Mouse (Mus musculus): Measurements from ENCODE around the gene Mdfi.
"Not testable (repeated sequence)": the region's sequence is repeated elsewhere in the genome, so short reads cannot be mapped to it uniquely, and the experiment has no call there.

Gene Mdfi

GRCm38 (mm10) chr17:47834482-47834767, at the start of gene Mdfi:
Gene Mdfi, minus strand, starts transcription at chr17:47834691.
- DNase-seq: peak in 1 of 2 experiments; percentile 67

GRCm38 (mm10) chr17:47883099-47883498, 48.6 kb upstream of the Mdfi start:
- DNase-seq: no peak

- DNase-seq: no peak
Observed at GRCm38 (mm10) chr17:47881330-47881729, 46.8 kb upstream of the Mdfi start.

DNA sequence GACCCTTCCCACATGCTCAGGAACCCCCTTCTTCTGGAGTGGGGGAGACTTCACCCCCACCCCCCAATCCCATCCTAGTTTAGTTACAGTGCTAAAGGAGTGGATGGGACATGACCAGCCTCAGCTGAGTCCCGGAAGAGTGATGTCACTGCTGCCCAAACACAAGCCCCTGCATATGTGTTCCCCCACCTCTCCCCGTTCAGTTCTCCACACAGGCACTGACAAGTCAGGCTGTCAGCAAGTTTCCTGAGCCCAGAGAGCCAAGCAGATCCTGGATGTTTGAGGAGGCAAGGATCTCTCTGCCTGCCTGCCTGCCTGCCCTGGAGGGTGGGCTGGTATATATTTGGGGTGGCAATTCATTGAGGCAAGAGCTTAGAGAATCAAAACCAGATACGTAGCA, 44.7 kb upstream of the Mdfi start:
- no peak for DNase-seq

- peak; percentile 50 to 83 for DNase-seq
Observed at GRCm38 (mm10) chr17:47878378-47879089, 44.0 kb upstream of the Mdfi start.

DNA sequence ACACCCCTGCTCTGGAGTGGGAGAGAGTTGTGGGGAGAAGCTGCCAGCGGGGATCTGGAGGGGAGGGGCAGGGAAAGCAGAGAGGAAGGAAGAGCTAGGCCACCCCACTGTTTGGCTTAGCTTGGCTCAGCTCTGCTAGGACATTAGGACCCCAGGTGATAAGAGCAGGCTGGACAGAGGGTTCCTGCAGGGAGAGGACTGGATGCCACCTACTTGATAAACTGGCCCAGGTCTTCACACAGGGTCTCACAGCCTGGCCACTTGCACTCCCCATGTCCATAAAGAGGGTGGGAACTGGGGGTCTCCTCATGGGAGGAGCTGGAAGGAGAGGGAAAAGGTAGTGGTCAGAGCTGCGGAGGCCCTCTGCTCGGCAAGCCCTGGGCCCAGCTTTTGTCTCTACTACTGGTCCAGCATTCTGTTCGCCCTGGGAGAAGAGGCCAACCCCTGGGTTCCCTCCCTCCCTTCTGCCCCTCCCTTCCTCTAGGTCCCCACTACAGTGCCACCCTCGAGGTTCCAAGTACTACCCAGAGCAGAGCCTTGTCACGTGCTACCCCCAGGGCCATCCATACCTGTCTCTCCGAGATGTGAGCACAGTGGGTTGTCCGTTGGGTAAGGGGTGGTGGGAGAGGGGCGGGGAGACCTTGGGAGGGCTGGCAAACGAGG, 43.4 kb upstream of the Mdfi start:
- no peak for DNase-seq

DNA sequence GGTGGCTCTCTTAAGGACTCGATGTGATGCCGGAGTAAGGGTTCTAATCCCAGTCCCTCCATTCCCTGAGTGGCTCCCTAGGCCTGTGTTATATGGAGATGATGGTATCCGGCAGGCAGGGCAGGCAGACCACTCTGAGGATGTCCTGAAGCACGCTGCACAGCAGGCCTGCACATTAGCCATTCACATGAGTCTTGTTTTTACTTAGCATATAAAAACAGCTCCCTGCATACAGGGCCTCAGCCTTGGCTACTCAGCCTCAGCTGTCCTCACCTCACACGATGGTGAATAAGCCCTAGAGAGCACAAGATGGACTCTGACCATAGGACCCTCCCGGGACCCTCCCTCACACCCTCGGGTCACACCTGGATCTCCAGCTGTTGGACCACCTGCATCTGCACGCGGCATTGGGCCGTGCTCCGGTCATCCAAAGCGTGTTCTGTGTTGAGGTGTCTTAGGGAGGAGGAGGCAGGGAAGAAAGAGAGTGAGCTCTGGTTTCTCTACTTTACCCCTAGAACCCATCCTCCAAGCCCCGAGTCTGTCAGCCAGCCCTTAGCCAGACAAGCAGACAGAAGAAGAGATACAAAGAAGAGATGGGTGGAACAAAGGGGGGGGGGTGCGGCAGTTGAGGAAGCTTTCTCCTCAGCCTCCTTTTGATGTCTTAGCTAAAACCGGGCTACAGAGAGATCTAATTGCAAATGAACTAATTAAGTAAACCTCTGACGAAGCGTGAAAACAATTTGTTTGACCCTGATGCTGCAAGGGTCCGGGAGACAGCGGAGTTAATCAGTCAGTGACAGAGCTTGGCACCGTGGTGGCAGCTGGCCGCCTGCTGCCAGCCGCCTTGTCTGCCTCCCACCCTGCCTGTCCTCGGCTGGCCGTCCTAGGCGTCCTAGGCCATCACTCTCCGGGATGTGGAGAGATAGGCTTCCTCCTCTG, 42.6 kb upstream of the Mdfi start:
- DNase-seq: no peak

DNA sequence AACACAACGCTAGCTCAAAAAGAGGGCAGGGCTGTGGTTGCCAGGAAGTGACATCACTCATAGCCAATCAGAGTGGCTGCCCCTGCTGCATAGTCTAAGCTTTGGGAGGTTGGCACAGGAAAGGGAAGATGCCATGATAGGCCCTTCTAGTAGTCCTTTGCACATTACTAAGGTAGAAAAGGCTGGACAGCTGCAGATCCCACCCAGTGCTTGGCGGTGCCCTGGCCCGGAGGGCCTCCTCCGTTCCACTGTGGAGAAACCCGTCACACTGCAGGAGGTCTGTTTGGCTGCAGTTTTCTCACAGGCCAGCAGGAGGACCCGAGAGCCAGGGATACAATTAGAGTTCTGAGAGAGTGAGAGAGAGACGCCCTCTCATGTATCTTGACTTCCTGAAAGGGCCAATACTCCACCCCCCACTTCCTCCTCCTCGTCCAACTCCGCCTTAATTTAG, 38.9 kb upstream of the Mdfi start:
- DNase-seq: peak; percentile 88 to 91

GRCm38 (mm10) chr17:47872311-47873011, 38.0 kb upstream of the Mdfi start:
- no peak for DNase-seq

GRCm38 (mm10) chr17:47869874-47870273, 35.4 kb upstream of the Mdfi start:
- DNase-seq: no peak

- no peak for DNase-seq
Observed at GRCm38 (mm10) chr17:47866037-47866436, 31.5 kb upstream of the Mdfi start.

DNA sequence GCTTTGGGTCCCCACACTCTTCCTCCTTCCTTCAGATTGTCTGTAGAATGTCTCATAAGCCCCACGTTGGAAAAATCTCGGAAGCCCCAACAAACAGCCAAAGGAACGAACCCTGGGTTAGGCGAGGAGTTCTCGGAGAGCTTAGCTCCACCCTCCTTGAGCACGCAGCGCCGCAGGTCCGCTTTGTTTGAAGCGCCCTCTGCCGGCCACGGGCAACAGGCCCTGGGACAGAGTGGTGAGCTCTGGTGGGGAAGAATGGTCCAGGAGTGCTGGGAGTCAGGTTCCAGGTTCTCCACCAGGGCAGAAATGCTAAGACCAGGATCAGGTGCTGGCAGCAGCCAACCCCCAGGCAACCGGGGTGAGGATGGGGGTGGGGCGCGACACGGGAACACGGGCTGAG, 30.0 kb upstream of the Mdfi start:
- DNase-seq: peak; percentile 89 to 92

DNA sequence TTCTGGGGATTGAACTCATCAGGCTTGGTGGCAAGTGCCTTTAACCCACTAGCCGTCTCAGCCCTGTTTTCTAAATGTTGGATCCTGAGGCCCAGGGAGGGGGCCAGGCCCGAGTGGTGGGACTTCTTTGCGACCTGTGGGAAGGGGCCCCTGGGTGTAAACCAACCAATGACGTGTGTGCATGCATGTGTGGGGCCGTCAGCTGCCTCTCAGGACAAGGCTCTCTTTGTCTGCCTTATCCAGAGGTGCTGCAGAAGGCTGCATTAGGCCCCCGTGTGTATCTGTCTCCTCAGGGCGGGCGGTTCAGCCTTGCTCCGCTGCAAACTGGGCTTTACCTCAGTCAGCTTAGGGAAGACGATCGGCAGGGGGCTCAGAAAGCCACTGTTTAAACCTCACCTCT, 28.9 kb upstream of the Mdfi start:
- DNase-seq: no peak

DNA sequence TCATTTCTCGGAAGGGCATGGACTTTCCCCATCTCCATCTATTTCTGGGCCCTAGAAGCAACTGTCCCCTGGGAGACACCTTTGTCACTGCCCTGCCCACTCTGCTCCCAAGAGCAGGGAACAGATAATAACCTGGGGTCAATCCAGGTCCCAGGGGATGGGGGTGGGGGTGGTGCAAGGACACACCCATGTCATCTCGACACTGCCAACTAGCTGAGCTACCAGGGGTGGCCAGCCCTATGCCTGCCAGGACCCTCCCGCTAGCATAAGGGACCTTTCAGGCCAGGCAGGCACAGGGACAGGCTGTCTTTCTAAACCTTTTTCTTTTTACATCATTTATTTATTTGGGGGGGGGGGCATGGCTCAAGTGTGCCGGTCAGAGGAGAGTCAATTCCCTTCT, 28.5 kb upstream of the Mdfi start:
- no peak for DNase-seq

DNA sequence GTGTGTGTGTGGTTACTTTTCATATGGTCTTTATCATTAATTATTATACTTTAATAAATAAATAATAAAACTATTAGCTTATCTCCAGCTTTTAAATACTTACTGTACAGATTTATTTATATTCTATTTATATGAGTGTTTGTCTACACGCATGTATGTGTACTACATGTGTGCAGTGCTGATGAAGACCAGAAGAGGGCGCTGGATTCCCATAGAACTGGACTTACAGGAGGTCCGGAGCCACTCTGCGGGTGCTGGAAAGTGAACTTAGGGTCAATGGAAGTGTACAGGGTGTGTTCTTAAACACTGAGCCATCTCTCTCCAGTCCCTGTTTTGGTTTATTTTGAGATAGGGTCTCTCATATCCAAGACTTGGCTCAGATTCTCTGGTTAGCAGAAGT, 21.1 kb upstream of the Mdfi start:
- DNase-seq: no peak

GRCm38 (mm10) chr17:47854908-47855307, 20.4 kb upstream of the Mdfi start:
- DNase-seq: no peak

- no peak for DNase-seq
Observed at GRCm38 (mm10) chr17:47853760-47854159, 19.3 kb upstream of the Mdfi start.

DNA sequence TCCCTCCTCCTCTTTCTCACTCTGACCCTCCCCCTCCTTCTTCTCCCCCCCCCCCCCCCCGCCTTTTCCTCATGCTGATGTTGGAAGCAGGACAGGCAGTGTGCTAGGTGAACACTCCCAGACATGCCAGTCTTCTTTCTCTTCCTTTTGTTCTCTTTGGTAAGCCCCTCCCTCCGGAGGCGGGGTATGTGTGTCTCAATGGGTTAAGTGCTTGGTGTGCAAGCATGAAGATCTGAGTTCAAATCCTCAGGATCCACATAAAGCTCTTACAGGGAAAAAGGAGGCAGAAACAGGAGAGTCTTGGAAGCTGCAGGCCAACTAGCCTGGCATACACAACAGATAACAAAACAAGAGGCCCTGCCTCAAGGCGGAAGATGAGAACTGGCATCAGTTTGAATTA, 18.8 kb upstream of the Mdfi start:
- no peak for DNase-seq

DNA sequence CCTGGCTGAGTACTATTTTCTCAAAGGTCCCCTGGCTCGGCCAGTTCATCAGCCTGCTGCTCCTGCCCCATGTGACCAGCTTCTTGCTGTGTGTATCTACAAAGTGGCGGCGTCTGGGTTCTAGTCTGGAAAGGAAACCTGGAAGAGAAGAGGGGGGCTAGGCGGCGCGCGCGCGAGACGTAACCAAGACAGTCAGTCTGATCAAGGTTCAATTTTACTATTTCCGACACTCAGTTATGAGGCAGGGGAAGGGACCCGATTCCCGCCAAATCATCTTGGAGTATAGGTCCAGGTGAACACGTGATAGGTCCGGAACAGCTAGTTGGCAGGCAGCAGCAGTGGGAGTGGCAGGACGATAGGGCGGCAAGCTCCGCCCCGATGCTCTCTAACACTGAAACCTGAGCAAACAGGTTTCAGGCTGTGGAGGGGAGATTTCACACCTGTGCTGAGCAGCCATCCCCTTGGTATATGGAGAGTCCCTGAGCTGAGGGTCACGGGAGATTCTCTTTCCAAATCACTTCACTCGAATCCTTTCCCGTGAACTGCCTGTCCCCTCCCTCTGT, 17.4 kb upstream of the Mdfi start:
- not testable (repeated sequence) for DNase-seq

DNA sequence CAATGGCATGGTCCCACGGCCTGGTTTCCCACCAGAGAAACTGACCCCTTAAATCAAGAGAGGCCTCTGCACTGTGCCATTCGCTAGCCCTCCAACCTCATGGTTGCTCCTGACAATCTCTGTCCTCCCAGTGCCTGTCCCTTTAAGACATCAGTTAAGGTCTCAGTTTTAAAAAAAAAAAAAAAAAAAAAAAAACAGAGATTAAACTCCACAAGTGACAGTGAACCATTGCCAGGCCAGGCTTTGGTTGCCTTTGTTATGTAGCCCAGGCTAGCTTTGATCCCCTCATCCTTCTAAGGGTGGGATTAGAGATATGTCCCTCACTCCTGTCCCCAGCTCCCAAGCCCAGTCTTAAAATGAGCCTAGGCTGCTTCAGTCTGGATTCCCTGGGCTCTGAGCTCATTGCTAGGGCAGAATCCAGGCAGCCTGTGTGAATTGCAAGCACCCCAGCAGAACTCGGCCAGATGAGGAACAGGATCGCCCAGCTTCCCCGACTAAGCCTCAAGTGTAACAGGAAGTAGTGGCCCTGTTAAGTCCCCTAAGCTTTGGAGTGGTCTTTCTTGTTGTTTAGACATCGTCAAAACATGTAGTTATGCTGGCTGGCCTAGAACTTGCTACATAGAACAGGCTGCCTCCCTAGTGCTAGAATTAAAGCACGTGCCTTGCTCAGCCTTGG, 16.3 kb upstream of the Mdfi start:
- DNase-seq: no peak

DNA sequence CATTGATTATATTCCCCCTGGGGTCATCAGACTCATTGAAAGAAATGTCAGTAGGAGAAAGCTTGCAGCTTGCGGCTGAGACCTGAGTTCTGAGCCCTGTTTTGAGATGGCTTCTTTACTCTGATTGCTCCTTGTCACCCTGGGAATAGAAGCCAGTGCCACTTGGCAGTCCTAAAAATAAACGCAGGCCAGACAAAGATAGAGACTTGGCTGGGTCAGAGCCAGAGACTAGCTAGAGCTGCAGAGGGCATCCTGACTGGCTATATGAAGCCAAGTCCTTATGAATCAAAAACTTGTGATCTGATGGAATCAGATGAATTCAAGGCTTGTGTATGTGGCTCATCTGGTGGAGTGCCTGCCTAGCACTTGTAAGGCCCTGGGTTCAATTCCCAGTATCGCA, 15.5 kb upstream of the Mdfi start:
- no peak for DNase-seq

DNA sequence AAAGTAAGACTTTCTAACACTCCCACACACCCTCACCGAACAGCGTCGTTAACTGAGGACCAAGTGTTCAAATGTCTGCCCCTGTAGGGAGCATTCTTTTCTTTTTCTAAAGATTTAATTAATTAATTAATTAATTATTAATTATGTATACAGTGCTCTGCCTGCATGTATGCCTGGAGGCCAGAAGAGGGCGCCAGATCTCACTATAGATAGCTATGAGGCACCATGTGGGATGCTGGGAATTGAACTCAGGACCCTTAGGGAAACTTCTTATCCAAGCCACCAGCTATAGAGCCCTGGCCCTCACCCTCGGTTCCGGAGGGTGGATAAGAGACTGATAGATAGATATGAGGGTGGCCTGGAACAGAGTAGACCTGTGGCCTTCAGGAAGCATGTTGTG, 13.5 kb upstream of the Mdfi start:
- no peak for DNase-seq
